Mouse (Mus musculus) G1E (cell line): Measurements from ENCODE around the gene Gm10134.

Source experiments
- CTCF ChIP-seq: IDR thresholded peaks from 2 replicates; pipeline ENCODE4 v1.5.1; 2012; ENCODE audit warnings: low read depth, low read length, inconsistent platforms, mixed read lengths
- TAL1 ChIP-seq: conservative IDR thresholded peaks from 2 replicates; pipeline ENCODE4 v1.6.1; 2012; ENCODE audit warnings: low read depth, low read length, inconsistent platforms, mixed read lengths

GRCm38 (mm10) chr2:28520581-28520980, 14.7 kb downstream of the Gm10134 start:
- no peak for TF ChIP-seq CTCF
- TF ChIP-seq TAL1 = no peak
